Mouse (Mus musculus): ENCODE measurements at regions not wholly inside any gene's neighbourhood (a gene's known extent, or its start where the extent isn't known, plus 50 kb on each side); places are given as distances from the start of the nearest gene placed in this dataset.
A peak's percentile ranks its signal among the peaks of the same experiment; 100 is the strongest.

DNA sequence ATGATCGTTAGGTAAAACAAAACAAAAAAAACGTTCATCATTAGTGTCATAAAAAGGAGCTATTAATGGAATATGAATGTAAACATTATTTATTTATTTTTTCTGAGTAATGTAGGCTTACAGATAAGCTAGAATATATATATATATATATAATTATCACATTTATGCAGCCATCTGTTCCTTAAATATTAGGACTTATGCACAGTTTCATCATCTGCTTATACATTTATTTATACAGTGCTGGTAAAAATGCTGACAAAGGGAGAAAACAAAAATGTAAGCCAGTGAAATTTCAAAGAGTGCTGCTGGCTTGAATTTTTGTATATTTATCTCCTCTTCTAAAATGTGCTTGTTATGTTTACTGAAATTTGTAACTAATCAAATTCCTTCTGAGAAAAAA lies 4841.7 kb upstream of the Gm7489 start:
- no peak for DNase-seq (ENCODE audit: low spot score in 2 of 2)

GRCm38 (mm10) chr15:49065069-49065468 lies 4819.6 kb upstream of the Gm7489 start:
- no peak for DNase-seq (ENCODE audit: low spot score in 2 of 2)

GRCm38 (mm10) chr15:49065875-49066274 lies 4818.8 kb upstream of the Gm7489 start:
- DNase-seq (ENCODE audit: low spot score in 2 of 2): peak; percentile 47 to 58

- no peak for DNase-seq (ENCODE audit: low spot score in 2 of 2)
Observed at GRCm38 (mm10) chr15:49066367-49066766, 4818.3 kb upstream of the Gm7489 start.

Measured in right cerebral cortex, postnatal 10 days (tissue).